Mouse (Mus musculus) cerebral cortex, adult 2 months (tissue): ENCODE data around the gene Arnt.

ENCODE experiments used
- WGBS: fragments of 180-500 bp; shearing (Covaris S2); methylation state at CpG from one replicate; pipeline ENCODE4 v1.1.7; 2018; 5-methylcytosine and 5-hydroxymethylcytosine counted together

The Arnt gene

GRCm38 (mm10) chr3:95534927-95535326, 100.7 kb downstream of the Arnt start:
- WGBS = 88% methylated on average over 1 of the region's 1 CpGs

DNA sequence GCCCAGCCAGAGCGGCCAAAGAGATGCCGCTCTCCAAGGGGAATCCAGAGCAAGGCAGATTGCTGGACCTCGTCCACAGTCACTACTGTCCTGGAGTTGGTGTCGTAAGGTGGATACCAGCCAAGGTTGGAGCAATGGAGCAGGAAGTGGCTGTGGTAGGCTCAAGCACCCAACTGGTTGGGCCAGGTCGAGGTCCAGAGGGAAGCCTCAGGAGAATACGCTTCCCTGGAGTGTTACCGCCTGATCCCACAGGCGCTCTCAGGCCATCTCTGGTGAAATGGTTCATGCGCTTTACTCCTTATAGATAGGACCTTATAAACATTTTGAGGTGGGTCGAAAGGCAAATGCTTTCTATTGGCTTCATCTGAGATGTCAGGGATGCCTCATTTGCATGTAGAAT, 104.7 kb downstream of the Arnt start:
- WGBS = 90% methylated on average over 10 of the region's 10 CpGs

DNA sequence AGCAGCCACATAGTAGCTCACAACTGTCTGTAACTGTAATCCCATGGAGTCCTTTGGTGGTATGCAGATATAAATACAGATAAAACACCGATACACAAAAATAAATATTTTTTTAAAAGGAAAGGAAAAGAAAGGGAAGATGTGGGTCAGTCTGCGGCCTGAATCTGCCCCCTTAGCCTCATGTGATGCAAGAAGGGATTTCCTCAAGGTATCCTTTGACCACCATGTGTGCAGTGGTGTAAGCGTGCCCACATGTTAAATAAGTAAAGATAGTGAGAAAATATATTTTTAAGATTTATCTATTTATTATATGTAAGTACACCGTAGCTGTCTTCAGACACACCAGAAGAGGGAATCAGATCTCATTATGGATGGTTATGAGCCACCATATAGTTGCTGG, 105.6 kb downstream of the Arnt start:
- 96% methylated on average over 4 of the region's 4 CpGs for WGBS

GRCm38 (mm10) chr3:95541186-95541585, 107.0 kb downstream of the Arnt start:
- 71% methylated on average over 2 of the region's 2 CpGs for WGBS

DNA sequence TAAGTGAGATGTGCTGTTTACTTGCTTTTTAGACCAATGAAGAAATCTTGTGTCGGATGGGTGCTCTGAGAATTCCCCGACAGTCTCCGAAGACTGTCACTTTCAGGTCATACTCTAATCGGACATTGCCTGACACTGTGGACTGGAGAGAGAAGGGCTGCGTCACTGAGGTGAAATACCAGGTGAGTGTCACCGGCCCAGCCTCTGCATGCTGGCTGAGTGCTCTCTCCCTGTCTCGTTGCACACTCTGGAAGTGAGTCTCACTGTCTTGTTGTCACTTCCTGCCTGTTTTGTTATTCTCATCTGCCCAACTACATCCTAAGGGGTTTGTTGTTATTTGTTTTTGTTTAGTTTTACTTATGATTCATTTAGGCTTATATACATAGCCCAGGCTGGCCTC, 108.8 kb downstream of the Arnt start:
- WGBS = 83% methylated on average over 7 of the region's 7 CpGs
